ENCODE assay signal across 10 mouse cellular contexts in genomic region chr7:133477933-133478332, GRCm38 (mm10).
A peak's percentile ranks its signal among the peaks of the same experiment; 100 is the strongest.
DNase-seq lines count a peak whose midpoint lies in the region; ATAC-seq and TF ChIP-seq lines count a peak whose summit lies in the region.
"Had no signal": no experiment of that assay in that cellular context is flagged by ENCODE, and none has a peak within 500 bp of the region (broad histone marks: within the 10 kb centered on the region; RNA-seq: fewer than 3 reads in every experiment).

No protein-coding gene starts in this region.

- no peak for ATAC-seq in liver, embryonic 14.5 days (ENCODE audit: insufficient read depth)

- no peaks in the 10 kb centered on the region for H3K27me3 ChIP-seq in ES-Bruce4 (ENCODE audit: control insufficient read depth, insufficient read depth, low read length, poor library complexity, severe bottlenecking)
- H3K27me3 ChIP-seq in liver, embryonic 14.5 days (ENCODE audit: control insufficient read depth, insufficient read depth, low read length): no peaks in the 10 kb centered on the region

- H3K9me3 ChIP-seq in ES-Bruce4 (replicated peaks; ENCODE audit: control insufficient read depth, insufficient read depth, low read length, poor library complexity, severe bottlenecking): no peaks in the 10 kb centered on the region
- H3K9me3 ChIP-seq in liver, embryonic 14.5 days (ENCODE audit: control insufficient read depth, low read length): no peaks in the 10 kb centered on the region
- H3K9me3 ChIP-seq: heart, embryonic 10.5 days had no signal

- no peak overlapping the region for H3K4me2 ChIP-seq in liver, embryonic 14.5 days (ENCODE audit: low read depth)

- no peak for DNase-seq in layer of hippocampus, adult 2 months (ENCODE audit: low spot score in 2 of 2)
- DNase-seq in layer of hippocampus, adult 8-10 months (ENCODE audit: low spot score in 2 of 2): no peak
- peak; percentile 30 for DNase-seq in NIH3T3 (ENCODE audit: low read depth)
- peak in 1 of 3 experiments; percentile 9 for DNase-seq in liver, embryonic 14.5 days (ENCODE audit: low read depth in 3 of 3, low spot score in 3 of 3)
- DNase-seq in spleen, postnatal 36 days (ENCODE audit: low spot score in 2 of 2): no peak
- DNase-seq in frontal cortex, postnatal 25 days (ENCODE audit: low spot score in 2 of 2): no peak
- DNase-seq: lung, adult 2 months; thymus, postnatal 25 days had no signal

- H3K27ac ChIP-seq in layer of hippocampus, adult 2 months: no peak overlapping the region
- no peak overlapping the region for H3K27ac ChIP-seq in ES-Bruce4 (ENCODE audit: insufficient read depth, low read length)
- H3K27ac ChIP-seq in liver, embryonic 14.5 days: no peak overlapping the region
- H3K27ac ChIP-seq: heart, embryonic 10.5 days had no signal

- WGBS in liver, embryonic 14.5 days (ENCODE audit: insufficient replicate concordance): 63% methylated on average over 5 of the region's 5 CpGs

- H3K4me3 ChIP-seq in layer of hippocampus, adult 2 months: no peak overlapping the region
- no peak overlapping the region for H3K4me3 ChIP-seq in ES-Bruce4 (ENCODE audit: low read depth, low read length)
- no peak overlapping the region for H3K4me3 ChIP-seq in liver, embryonic 14.5 days (ENCODE audit: insufficient read depth in 1 of 2, low read depth in 2 of 2, low read length in 2 of 2)
- H3K4me3 ChIP-seq: heart, embryonic 10.5 days had no signal

- no peak for TF ChIP-seq POLR2A in ES-Bruce4 (IDR thresholded peaks at IDR 0.05; ENCODE audit: insufficient read depth, low read length)

- H3K9ac ChIP-seq in ES-Bruce4 (ENCODE audit: low read depth, poor library complexity, severe bottlenecking): no peak overlapping the region
- no peak overlapping the region for H3K9ac ChIP-seq in liver, embryonic 14.5 days (replicated peaks)

- H3K4me1 ChIP-seq in ES-Bruce4 (ENCODE audit: control insufficient read depth, insufficient read depth, low read length): no peaks in the 10 kb centered on the region
- H3K4me1 ChIP-seq in liver, embryonic 14.5 days (replicated peaks; ENCODE audit: control insufficient read depth in 2 of 2, insufficient read depth in 2 of 2, low read length in 1 of 2): no peaks in the 10 kb centered on the region

- peak; percentile 64 for TF ChIP-seq CTCF in layer of hippocampus, adult 2 months (conservative IDR thresholded peaks at IDR 0.05)
- peak; percentile 46 for TF ChIP-seq CTCF in ES-Bruce4 (IDR thresholded peaks at IDR 0.05; ENCODE audit: low read depth, low read length)
- peak; percentile 54 for TF ChIP-seq CTCF in liver, embryonic 14.5 days (IDR thresholded peaks at IDR 0.05; ENCODE audit: low read depth)

- no peak for TF ChIP-seq EP300 in ES-Bruce4 (IDR thresholded peaks at IDR 0.05; ENCODE audit: insufficient read depth, low read depth, low read length)
- TF ChIP-seq EP300 in liver, embryonic 14.5 days (IDR thresholded peaks at IDR 0.05; ENCODE audit: low read depth): no peak

- no peaks in the 10 kb centered on the region for H3K36me3 ChIP-seq in ES-Bruce4 (ENCODE audit: control insufficient read depth, insufficient read depth, low read length, poor library complexity, severe bottlenecking)
- H3K36me3 ChIP-seq in liver, embryonic 14.5 days (replicated peaks; ENCODE audit: control insufficient read depth, insufficient read depth, low read depth): no peaks in the 10 kb centered on the region
- H3K36me3 ChIP-seq: heart, embryonic 10.5 days had no signal
